Mouse (Mus musculus): ENCODE results near the gene Krtap28-13.

The Krtap28-13 gene

GRCm38 (mm10) chr1:83060643-83061042 lies at the start of gene Krtap28-13:
Krtap28-13 (plus strand) TSS chr1:83060930.
- DNase-seq (ENCODE audit: low spot score), result no peak

- no peak for DNase-seq (ENCODE audit: low spot score)
Measured at GRCm38 (mm10) chr1:83014477-83014876, 46.3 kb upstream of the Krtap28-13 start.

GRCm38 (mm10) chr1:83015329-83015879 lies 45.3 kb upstream of the Krtap28-13 start:
- no peak for DNase-seq (ENCODE audit: low spot score)

GRCm38 (mm10) chr1:83016556-83016955 lies 44.2 kb upstream of the Krtap28-13 start:
- DNase-seq (ENCODE audit: low spot score), result no peak

GRCm38 (mm10) chr1:83031950-83032349 lies 28.8 kb upstream of the Krtap28-13 start:
- DNase-seq (ENCODE audit: low spot score), result no peak

- no peak for DNase-seq (ENCODE audit: low spot score)
Measured at GRCm38 (mm10) chr1:83032508-83032907, 28.2 kb upstream of the Krtap28-13 start.

GRCm38 (mm10) chr1:83034509-83034908 lies 26.2 kb upstream of the Krtap28-13 start:
- no peak for DNase-seq (ENCODE audit: low spot score)

- no peak for DNase-seq (ENCODE audit: low spot score)
Measured at GRCm38 (mm10) chr1:83036892-83037667, 23.6 kb upstream of the Krtap28-13 start.

GRCm38 (mm10) chr1:83038109-83038672 lies 22.5 kb upstream of the Krtap28-13 start, which contains the start of gene Slc19a3:
Slc19a3 (minus strand) TSS chr1:83038448.
- peak; percentile 63 for DNase-seq (ENCODE audit: low spot score)

GRCm38 (mm10) chr1:83039080-83039479 lies 21.6 kb upstream of the Krtap28-13 start:
- no peak for DNase-seq (ENCODE audit: low spot score)

- no peak for DNase-seq (ENCODE audit: low spot score)
Measured at GRCm38 (mm10) chr1:83042380-83042779, 18.4 kb upstream of the Krtap28-13 start, which contains the start of gene Krtap28-10. Krtap28-10 (minus strand) TSS chr1:83042480.

- no peak for DNase-seq (ENCODE audit: low spot score)
Measured at GRCm38 (mm10) chr1:83044882-83045427, 15.8 kb upstream of the Krtap28-13 start, which contains the start of gene Gm47969. Gm47969 (plus strand) TSS chr1:83044932.

- DNase-seq (ENCODE audit: low spot score), result no peak
Measured at GRCm38 (mm10) chr1:83058481-83058880, 2.2 kb upstream of the Krtap28-13 start.

GRCm38 (mm10) chr1:83059278-83059677 lies 1.5 kb upstream of the Krtap28-13 start, which contains the start of gene A030005K14Rik:
A030005K14Rik (minus strand) TSS chr1:83059378.
- DNase-seq (ENCODE audit: low spot score), result no peak

GRCm38 (mm10) chr1:83064851-83065250 lies 4.1 kb downstream of the Krtap28-13 start:
- DNase-seq (ENCODE audit: low spot score), result peak; percentile 8

- DNase-seq (ENCODE audit: low spot score), result no peak
Measured at GRCm38 (mm10) chr1:83066577-83066976, 5.8 kb downstream of the Krtap28-13 start.

GRCm38 (mm10) chr1:83067205-83067604 lies 6.5 kb downstream of the Krtap28-13 start:
- DNase-seq (ENCODE audit: low spot score), result no peak

GRCm38 (mm10) chr1:83075526-83076189 lies 14.9 kb downstream of the Krtap28-13 start:
- DNase-seq (ENCODE audit: low spot score), result no peak

GRCm38 (mm10) chr1:83076190-83076917 lies 15.6 kb downstream of the Krtap28-13 start:
- DNase-seq (ENCODE audit: low spot score), result peak; percentile 36

GRCm38 (mm10) chr1:83077016-83077415 lies 16.3 kb downstream of the Krtap28-13 start:
- DNase-seq (ENCODE audit: low spot score), result no peak

GRCm38 (mm10) chr1:83084790-83085189 lies 24.1 kb downstream of the Krtap28-13 start:
- no peak for DNase-seq (ENCODE audit: low spot score)
